Comparison of ENCODE assay signal across 27 mouse cellular contexts in the genomic region with DNA sequence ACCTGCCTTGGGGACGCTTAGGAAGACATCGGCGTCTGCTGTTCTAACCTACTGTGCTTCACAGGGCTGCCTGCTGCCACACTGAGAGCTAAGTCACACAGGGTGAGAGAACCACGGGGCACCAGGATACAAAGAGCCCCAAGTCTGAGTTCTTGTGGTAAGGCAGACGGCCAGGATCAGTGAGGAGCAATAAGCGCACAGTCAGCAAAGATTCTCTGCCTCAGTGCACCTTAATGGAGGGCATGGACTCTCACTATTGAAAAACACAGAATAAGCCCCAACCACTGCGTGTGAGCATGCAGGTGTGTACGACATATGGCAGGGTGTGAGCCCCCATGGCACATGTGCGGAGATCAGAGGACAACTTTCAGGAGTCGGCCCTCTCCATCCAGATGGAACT. TPM values are rescaled to one million over a fixed set of nuclear protein-coding genes. Genes with fewer than 3 reads are reported as not detected.
DNase-seq lines count a peak whose midpoint lies in the region; ATAC-seq and TF ChIP-seq lines count a peak whose summit lies in the region.
"Had no signal": no experiment of that assay in that cellular context is flagged by ENCODE, and none has a peak within 500 bp of the region (broad histone marks: within the 10 kb centered on the region; RNA-seq: fewer than 3 reads in every experiment).

No protein-coding gene starts in this region.

- H3K9me3 ChIP-seq in forebrain, embryonic 10.5 days: no peaks in the 10 kb centered on the region
- H3K9me3 ChIP-seq in forebrain, postnatal 0 days (ENCODE audit: low read length): no peaks in the 10 kb centered on the region
- H3K9me3 ChIP-seq in CH12.LX (replicated peaks; ENCODE audit: low read length): no peaks in the 10 kb centered on the region
- H3K9me3 ChIP-seq: embryonic facial prominence, embryonic 15.5 days; forebrain, embryonic 12.5 days; forebrain, embryonic 15.5 days; heart, embryonic 13.5 days had no signal

- H3K4me2 ChIP-seq in forebrain, postnatal 0 days (ENCODE audit: low read depth): no peak overlapping the region
- H3K4me2 ChIP-seq in CH12.LX (ENCODE audit: insufficient read depth, low read depth, poor library complexity, severe bottlenecking): no peak overlapping the region
- H3K4me2 ChIP-seq: embryonic facial prominence, embryonic 15.5 days; forebrain, embryonic 12.5 days; forebrain, embryonic 15.5 days; heart, embryonic 13.5 days; hindbrain, embryonic 14.5 days had no signal

- 89% methylated on average over 10 of the region's 10 CpGs for WGBS in forebrain, embryonic 10.5 days
- 73% methylated on average over 10 of the region's 10 CpGs for WGBS in forebrain, postnatal 0 days
- WGBS in macrophage (ENCODE audit: missing documents): 77% methylated on average over 10 of the region's 10 CpGs

- H3K4me3 ChIP-seq in forebrain, embryonic 10.5 days: no peak overlapping the region
- no peak overlapping the region for H3K4me3 ChIP-seq in forebrain, postnatal 0 days (ENCODE audit: low read depth, low read length)
- no peak overlapping the region for H3K4me3 ChIP-seq in CH12.LX (replicated peaks in 1 of 3; ENCODE audit: low read depth in 2 of 3, low read length in 2 of 3, poor library complexity in 1 of 3)
- H3K4me3 ChIP-seq in bone marrow macrophage, adult 2 months (ENCODE audit: insufficient read depth, low read length): no peak overlapping the region
- H3K4me3 ChIP-seq in macrophage (ENCODE audit: inconsistent target): no peak overlapping the region
- H3K4me3 ChIP-seq: embryonic facial prominence, embryonic 15.5 days; forebrain, embryonic 12.5 days; forebrain, embryonic 15.5 days; heart, embryonic 13.5 days had no signal

- H3K4me1 ChIP-seq in forebrain, embryonic 10.5 days: peaks cover 4% of the 10 kb centered on the region; the same call in 1 of the 2 replicates
- H3K4me1 ChIP-seq in forebrain, postnatal 0 days (ENCODE audit: insufficient read depth): no peaks in the 10 kb centered on the region
- peaks cover 2 to 19% of the 10 kb centered on the region in 2 experiments; a peak in 3 of 4 replicates for H3K4me1 ChIP-seq in CH12.LX (ENCODE audit: control insufficient read depth in 1 of 2, insufficient read depth in 2 of 2)
- H3K4me1 ChIP-seq in bone marrow macrophage, adult 2 months (ENCODE audit: control insufficient read depth, insufficient read depth, low read length): peaks cover 14% of the 10 kb centered on the region
- H3K4me1 ChIP-seq: forebrain, embryonic 15.5 days had no signal

- H3K36me3 ChIP-seq in forebrain, embryonic 10.5 days (replicated peaks): peaks cover 36% of the 10 kb centered on the region
- no peaks in the 10 kb centered on the region for H3K36me3 ChIP-seq in forebrain, postnatal 0 days (ENCODE audit: insufficient read depth)
- H3K36me3 ChIP-seq in CH12.LX (replicated peaks in 1 of 2; ENCODE audit: control insufficient read depth in 1 of 2, insufficient read depth in 1 of 2, low read length in 1 of 2) (peaks cover 44 to 61% of the 10 kb centered on the region in 2 experiments), macrophage (ENCODE audit: inconsistent target) (peaks cover 8% of the 10 kb centered on the region; the same call in 1 of the 2 replicates)
- H3K36me3 ChIP-seq: embryonic facial prominence, embryonic 15.5 days; forebrain, embryonic 12.5 days; forebrain, embryonic 15.5 days had no signal

- H3K27me3 ChIP-seq in forebrain, embryonic 10.5 days (ENCODE audit: poor library complexity, severe bottlenecking): no peaks in the 10 kb centered on the region
- H3K27me3 ChIP-seq in forebrain, postnatal 0 days (ENCODE audit: insufficient read depth, low read length): no peaks in the 10 kb centered on the region
- H3K27me3 ChIP-seq in CH12.LX (replicated peaks): no peaks in the 10 kb centered on the region
- H3K27me3 ChIP-seq: embryonic facial prominence, embryonic 15.5 days; forebrain, embryonic 12.5 days; forebrain, embryonic 15.5 days; heart, embryonic 13.5 days had no signal

- dilution Hi-C loops in CH12.LX (cut with MboI; ENCODE audit: extremely low pct_ligation_motif_present, extremely low pct_unique_long_range_greater_than_20kb, low sequenced_read_pairs): no loop called here

- TF ChIP-seq EP300 in CH12.LX (IDR thresholded peaks at IDR 0.05; ENCODE audit: low read length): no peak

- no peak for ATAC-seq in forebrain, postnatal 0 days
- ATAC-seq: activated CD4-positive, CD25-positive, alpha-beta regulatory T cell, adult 4 months; forebrain, embryonic 15.5 days; hindbrain, postnatal 0 days; intestine, postnatal 0 days had no signal

- TF ChIP-seq RAD21 in CH12.LX (IDR thresholded peaks at IDR 0.05; ENCODE audit: low read depth, low read length): no peak

- H3K79me2 ChIP-seq in CH12.LX (replicated peaks; ENCODE audit: control insufficient read depth, extremely low read depth, insufficient read depth, poor library complexity, severe bottlenecking) (no peaks in the 10 kb centered on the region; the same call in 1 of the 2 replicates), macrophage (ENCODE audit: inconsistent target) (no peaks in the 10 kb centered on the region)

- TF ChIP-seq CTCF in forebrain, postnatal 0 days (IDR thresholded peaks at IDR 0.05; ENCODE audit: low read depth): no peak
- no peak for TF ChIP-seq CTCF in CH12.LX (conservative IDR thresholded peaks at IDR 0.05 in 1 of 2, IDR thresholded peaks at IDR 0.05 in 1 of 2; ENCODE audit: low read depth in 2 of 2, low read length in 2 of 2)
- TF ChIP-seq CTCF in bone marrow macrophage, adult 2 months (IDR thresholded peaks at IDR 0.05; ENCODE audit: low read depth, low read length): no peak

- in situ Hi-C loops in CH12.LX (cut with MboI; ENCODE audit: low pct_ligation_motif_present, low pct_unique_long_range_greater_than_20kb, low sequenced_read_pairs): no loop called here

- no peak for TF ChIP-seq POLR2A in CH12.LX (IDR thresholded peaks at IDR 0.05; ENCODE audit: low read depth, low read length)
- TF ChIP-seq POLR2A in bone marrow macrophage, adult 2 months (IDR thresholded peaks at IDR 0.05; ENCODE audit: borderline replicate concordance, low read depth, low read length): no peak

- peak overlapping the region; percentile 48; the same call in 1 of the 2 replicates for H3K27ac ChIP-seq in forebrain, embryonic 10.5 days
- no peak overlapping the region for H3K27ac ChIP-seq in forebrain, postnatal 0 days (ENCODE audit: low read depth, low read length)
- H3K27ac ChIP-seq in CH12.LX (ENCODE audit: insufficient read depth, low read depth) (peak overlapping the region; percentile 13; the same call in 1 of the 2 replicates), macrophage (peak overlapping the region; percentile 17; the same call in 1 of the 2 replicates)
- H3K27ac ChIP-seq in bone marrow macrophage, adult 2 months (ENCODE audit: insufficient read depth, low read depth, low read length): peak overlapping the region; percentile 26; the same call in 1 of the 2 replicates
- H3K27ac ChIP-seq: embryonic facial prominence, embryonic 15.5 days; forebrain, embryonic 12.5 days; forebrain, embryonic 15.5 days; heart, embryonic 13.5 days; hindbrain, embryonic 14.5 days; hindbrain, postnatal 0 days had no signal

- no peak overlapping the region for H3K9ac ChIP-seq in forebrain, postnatal 0 days
- H3K9ac ChIP-seq in CH12.LX (ENCODE audit: insufficient read depth, low read depth): no peak overlapping the region
- H3K9ac ChIP-seq: embryonic facial prominence, embryonic 15.5 days; forebrain, embryonic 12.5 days; forebrain, embryonic 15.5 days; heart, embryonic 13.5 days; hindbrain, embryonic 14.5 days had no signal

- DNase-seq in forebrain, embryonic 10.5 days (ENCODE audit: extremely low spot score, low spot score): no peak
- DNase-seq in forebrain, postnatal 0 days: no peak
- DNase-seq in CH12.LX (ENCODE audit: extremely low read depth): no peak
- no peak for DNase-seq in layer of hippocampus, adult 18-20 months (ENCODE audit: low spot score in 2 of 2)
- no peak for DNase-seq in right cerebral cortex, adult 18-20 months
- DNase-seq: adrenal gland, adult 8-10 months; adrenal gland, postnatal 25 days; B cell, adult 2 months; cerebellum, adult 18-20 months; cerebellum, adult 9-10 months; cerebellum, postnatal 25 days; embryo, embryonic 11 days; gastrocnemius, postnatal 10 days; gastrocnemius, postnatal 36 days; heart, adult 11 months; heart, postnatal 14 days; heart, postnatal 4 days had no signal

TF ChIP-seq in CH12.LX, 34 proteins besides CTCF, POLR2A, EP300 and RAD21:
- TF ChIP-seq HCFC1 (IDR thresholded peaks at IDR 0.05; ENCODE audit: low read depth, low read length): no peak
- TF ChIP-seq MAFK (IDR thresholded peaks at IDR 0.05; ENCODE audit: insufficient replicate concordance, low read length): peak; percentile 64; the same call in 1 of the 2 replicates

RNA-seq across cellular contexts. Expression of a gene that starts 59.4 kb away (rescaled TPM):
- polyA plus RNA-seq in forebrain, embryonic 10.5 days (2016; fragmentation: Nextera tagmentation; extraction: Ambion mirVana): 29.7 and 30.6 TPM in 2 replicates
- total RNA-seq in forebrain, postnatal 0 days (2014; rRNA removed): 67.1 and 76.8 TPM in 2 replicates
- polyA plus RNA-seq in forebrain, postnatal 0 days (2015; fragmentation: Nextera tagmentation; extraction: Ambion mirVana): 29.6 and 44.4 TPM in 2 replicates
- total RNA-seq in CH12.LX (2012; rRNA removed) (41.2 and 41.6 TPM in 2 replicates), CH12.LX (2014; rRNA removed) (41.2 and 41.4 TPM in 2 replicates)
- polyA plus RNA-seq in CH12.LX (2012; ENCODE audit: insufficient read length, low read depth) (40.9 and 50.1 TPM in 2 replicates), macrophage (2018) (36.4 to 57.7 TPM (median 50.4 TPM) in 3 replicates)
- polyA plus RNA-seq in bone marrow macrophage, adult 2 months (2012; ENCODE audit: insufficient read depth, insufficient read length, missing spikeins): 66.2 and 69.2 TPM in 2 replicates
- 1,000 to 10,000 TPM in 2 of 26 experiments, 100 to 1,000 TPM in 24; 381 to 1,338 (median 680) TPM for total RNA-seq in macrophage (2018; cell fraction: chromatin; rRNA removed)
- total RNA-seq in macrophage (2018; cell fraction: cytosol; rRNA removed): 100 to 1,000 TPM in 1 of 26 experiments, 10 to 100 TPM in 25; 43.2 to 105 (median 67.5) TPM
- total RNA-seq in macrophage (2018; cell fraction: nucleus; rRNA removed): 100 to 1,000 TPM; 224 to 573 (median 378) TPM
- 100 to 1,000 TPM in 1 of 2 experiments, 10 to 100 TPM in 1; 86.0 to 101 TPM for total RNA-seq in layer of hippocampus, adult 18-20 months (2021)
